Mouse (Mus musculus): ENCODE results near the gene Nsrp1. TPM values are rescaled to one million over a fixed set of nuclear protein-coding genes. Genes with fewer than 3 reads are reported as not detected.

Nsrp1 gene
- polyA plus RNA-seq (2015; fragmentation: Nextera tagmentation; extraction: Ambion mirVana), result 46.7 and 52.3 TPM in 2 replicates

GRCm38 (mm10) chr11:77078273-77079134 lies at the start of gene Nsrp1:
Gene Nsrp1 (minus strand): TSS chr11:77078435.

GRCm38 (mm10) chr11:76997916-76998704 lies 80.1 kb downstream of the Nsrp1 start, which contains the start of gene Slc6a4:
Gene Slc6a4 (plus strand): TSS chr11:76998603.

MicroRNAs encoded within 50 kb of the gene (microRNA counts, 519-probe panel; counts per million panel counts)
- microRNA mmu-miR-423-3p (2,992 counts per million, percentile 72 among the panel's probes with 10 or more counts), microRNA mmu-miR-423-5p (2,871 counts per million, percentile 71 among the panel's probes with 10 or more counts)

Small RNA genes lying within 50 kb of the gene (microRNA-seq; reads per million reads assigned to microRNA genes)
- gene Mir423, result 641 to 1,959 reads per million in 2 experiments

Other genes starting within 250 kb of the Nsrp1 start
- 6.8 and 8.4 TPM in 2 replicates for gene Cpd, start 231.4 kb downstream of the Nsrp1 start, polyA plus RNA-seq (2015; fragmentation: Nextera tagmentation; extraction: Ambion mirVana)
- 0.55 and 1.7 TPM in 2 replicates for gene Tmigd1, start 176.3 kb downstream of the Nsrp1 start, polyA plus RNA-seq (2015; fragmentation: Nextera tagmentation; extraction: Ambion mirVana)
- 57.4 and 73.9 TPM in 2 replicates for gene Blmh, start 153.6 kb downstream of the Nsrp1 start, polyA plus RNA-seq (2015; fragmentation: Nextera tagmentation; extraction: Ambion mirVana)
- 4.5 and 7.0 TPM in 2 replicates for gene Slc6a4, start 79.8 kb downstream of the Nsrp1 start, polyA plus RNA-seq (2015; fragmentation: Nextera tagmentation; extraction: Ambion mirVana)
- 0.12 and 0.27 TPM in 2 replicates for gene Efcab5, start 110.5 kb upstream of the Nsrp1 start, polyA plus RNA-seq (2015; fragmentation: Nextera tagmentation; extraction: Ambion mirVana)
- 5.4 and 6.7 TPM in 2 replicates for gene Ssh2, start 137.9 kb upstream of the Nsrp1 start, polyA plus RNA-seq (2015; fragmentation: Nextera tagmentation; extraction: Ambion mirVana)